Mouse (Mus musculus): ENCODE results near the gene Srcin1. TPM values are rescaled to one million over a fixed set of nuclear protein-coding genes. Genes with fewer than 3 reads are reported as not detected.

The Srcin1 gene
- total RNA-seq, 2 experiments from 2014 or later: 271 to 286 TPM

- peak in 1 of 2 experiments; percentile 50 for DNase-seq (ENCODE audit: low spot score in 2 of 2)
Measured at GRCm38 (mm10) chr11:97534442-97535307, 41.3 kb downstream of the Srcin1 start.

GRCm38 (mm10) chr11:97533653-97534052 is 42.3 kb downstream of the Srcin1 start:
- DNase-seq (ENCODE audit: low spot score in 2 of 2): no peak

GRCm38 (mm10) chr11:97532950-97533582 is 42.9 kb downstream of the Srcin1 start:
- no peak for DNase-seq (ENCODE audit: low spot score in 2 of 2)

DNA sequence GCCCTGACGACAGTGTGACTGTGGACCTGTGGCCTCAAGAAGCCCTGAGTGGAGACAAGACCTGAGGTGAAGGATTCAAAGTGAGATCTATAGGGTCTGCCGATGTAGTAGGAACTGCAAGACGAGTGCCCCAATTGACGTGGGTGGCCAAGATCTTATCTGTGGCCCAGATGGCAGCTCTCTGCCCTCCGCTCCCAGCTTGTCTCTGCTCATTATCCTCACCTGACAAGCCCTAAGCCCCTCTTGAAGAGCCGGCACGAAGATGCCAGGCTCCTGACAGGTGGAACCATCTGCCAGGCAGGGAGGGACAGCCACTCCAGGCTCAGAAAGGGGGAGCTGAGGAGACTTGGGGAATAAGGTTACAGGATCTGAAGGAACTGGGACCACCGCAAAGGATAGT is 43.6 kb downstream of the Srcin1 start:
- DNase-seq (ENCODE audit: low spot score in 2 of 2): no peak

- peak; percentile 93 to 95 for DNase-seq (ENCODE audit: low spot score in 2 of 2)
Measured at GRCm38 (mm10) chr11:97531381-97532260, 44.4 kb downstream of the Srcin1 start.

- DNase-seq (ENCODE audit: low spot score in 2 of 2): no peak
Measured at GRCm38 (mm10) chr11:97530961-97531360, 45.0 kb downstream of the Srcin1 start.

- DNase-seq (ENCODE audit: low spot score in 2 of 2): no peak
Measured at GRCm38 (mm10) chr11:97530069-97530468, 45.9 kb downstream of the Srcin1 start.

DNA sequence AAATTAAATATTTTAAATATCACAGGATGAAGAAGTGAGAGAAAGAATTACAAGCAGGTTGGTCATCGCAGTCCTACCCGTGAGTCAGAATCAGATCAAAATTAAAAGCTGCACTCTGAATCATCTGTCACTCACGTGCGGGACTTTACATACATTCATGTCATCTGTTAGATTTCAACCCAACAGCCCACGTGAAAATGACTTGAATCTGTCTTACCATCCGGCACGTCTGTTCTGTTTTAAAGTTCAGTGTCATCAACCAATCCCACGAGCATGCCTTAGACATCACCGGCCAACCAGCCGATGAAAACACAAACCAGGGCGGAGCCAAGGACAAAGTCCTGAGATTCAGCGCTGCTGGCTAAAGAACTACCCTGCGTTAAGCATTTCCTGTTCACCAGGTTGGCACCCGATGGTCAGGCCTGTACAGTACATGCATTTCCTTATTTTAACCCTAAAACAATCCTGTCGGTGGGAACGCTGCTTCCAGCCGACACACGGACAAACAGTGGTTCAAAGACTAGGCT is 47.6 kb downstream of the Srcin1 start:
- DNase-seq (ENCODE audit: low spot score in 2 of 2): no peak

- no peak for DNase-seq (ENCODE audit: low spot score in 2 of 2)
Measured at GRCm38 (mm10) chr11:97525313-97525712, 50.7 kb downstream of the Srcin1 start.

DNA sequence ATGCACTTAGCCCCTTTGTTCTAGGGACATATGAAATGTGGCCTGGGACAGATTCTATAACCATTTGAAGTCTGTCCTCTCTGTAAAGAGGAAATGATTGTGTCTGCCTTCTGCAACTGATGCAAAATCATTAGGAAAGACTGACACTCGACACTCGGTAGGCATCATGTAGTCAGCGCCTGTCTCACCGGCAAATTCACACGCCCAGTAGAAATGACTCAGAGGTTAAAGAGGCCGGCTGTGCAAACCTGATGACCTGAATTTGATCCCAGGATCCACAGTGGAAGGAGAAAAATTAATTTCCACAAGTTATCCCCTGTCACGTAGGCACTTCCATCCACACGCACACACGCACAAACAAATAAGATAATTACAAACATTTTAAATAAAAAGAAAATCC is 51.7 kb downstream of the Srcin1 start:
- no peak for DNase-seq (ENCODE audit: low spot score in 2 of 2)

DNA sequence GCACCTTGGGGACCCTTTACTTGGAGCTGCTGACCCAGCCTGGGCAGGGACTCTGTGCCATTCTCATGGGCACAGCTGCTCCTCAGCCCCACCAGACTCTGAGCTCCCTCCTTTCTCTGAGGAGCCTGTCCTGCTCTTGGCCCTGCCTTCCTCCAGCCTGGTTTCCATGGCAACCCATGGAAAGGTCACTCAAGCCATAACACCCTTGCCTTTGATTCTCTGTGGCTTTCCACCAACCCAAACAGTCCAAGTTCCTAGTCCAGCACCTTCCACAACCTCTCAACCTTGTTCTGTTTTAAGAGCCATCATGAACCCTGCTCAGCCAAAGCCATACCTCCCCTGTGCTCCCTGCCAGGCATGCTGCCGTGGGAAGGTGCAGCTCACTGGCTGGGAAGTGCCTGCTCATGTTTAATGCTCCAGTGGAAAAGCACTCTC is 52.1 kb downstream of the Srcin1 start:
- no peak for DNase-seq (ENCODE audit: low spot score in 2 of 2)

GRCm38 (mm10) chr11:97523107-97523506 is 52.9 kb downstream of the Srcin1 start:
- no peak for DNase-seq (ENCODE audit: low spot score in 2 of 2)

- DNase-seq (ENCODE audit: low spot score in 2 of 2): no peak
Measured at GRCm38 (mm10) chr11:97521741-97522474, 54.1 kb downstream of the Srcin1 start.

DNA sequence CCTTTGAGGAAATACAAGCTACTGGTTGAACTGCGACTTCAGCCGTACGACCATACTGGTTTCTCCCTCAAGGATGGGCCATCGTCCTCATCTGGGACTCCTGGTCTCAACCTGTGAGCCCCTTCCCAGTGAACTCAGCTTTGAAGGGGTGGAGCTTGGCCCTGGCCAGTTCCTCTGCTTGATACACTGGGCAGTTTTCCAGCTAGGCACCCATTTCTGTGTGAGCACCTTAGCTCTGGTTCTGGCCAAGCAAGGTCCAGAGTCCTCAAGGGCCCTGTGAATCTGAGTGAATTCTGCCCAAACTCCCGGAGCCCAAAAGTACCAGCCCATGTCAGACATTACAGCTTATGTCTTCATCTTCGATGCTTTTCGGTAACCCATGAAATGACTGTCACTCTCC is 55.4 kb downstream of the Srcin1 start:
- DNase-seq (ENCODE audit: low spot score in 2 of 2): no peak

GRCm38 (mm10) chr11:97513066-97513465 is 62.9 kb downstream of the Srcin1 start:
- DNase-seq (ENCODE audit: low spot score in 2 of 2): no peak

DNA sequence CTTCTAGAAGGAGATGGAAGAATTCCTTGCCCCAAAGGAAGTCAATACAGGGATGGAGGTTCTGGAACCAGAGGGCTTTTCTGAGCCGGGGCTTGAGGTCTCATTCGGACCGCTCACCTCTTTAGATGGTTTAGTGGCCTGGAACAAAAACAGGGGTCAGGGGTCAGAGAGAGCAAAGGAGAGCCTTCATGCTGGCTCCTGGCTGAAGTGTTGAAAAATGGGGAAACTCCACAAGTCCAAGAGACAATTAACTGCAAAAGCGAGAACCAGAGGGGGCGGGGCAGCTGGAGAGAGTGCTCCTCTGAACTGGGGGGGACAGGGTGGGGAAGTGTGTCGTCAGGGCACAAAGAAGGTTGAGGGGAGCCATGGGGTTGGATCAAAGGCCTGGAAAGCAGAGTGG is 63.5 kb downstream of the Srcin1 start:
- DNase-seq (ENCODE audit: low spot score in 2 of 2): no peak

DNA sequence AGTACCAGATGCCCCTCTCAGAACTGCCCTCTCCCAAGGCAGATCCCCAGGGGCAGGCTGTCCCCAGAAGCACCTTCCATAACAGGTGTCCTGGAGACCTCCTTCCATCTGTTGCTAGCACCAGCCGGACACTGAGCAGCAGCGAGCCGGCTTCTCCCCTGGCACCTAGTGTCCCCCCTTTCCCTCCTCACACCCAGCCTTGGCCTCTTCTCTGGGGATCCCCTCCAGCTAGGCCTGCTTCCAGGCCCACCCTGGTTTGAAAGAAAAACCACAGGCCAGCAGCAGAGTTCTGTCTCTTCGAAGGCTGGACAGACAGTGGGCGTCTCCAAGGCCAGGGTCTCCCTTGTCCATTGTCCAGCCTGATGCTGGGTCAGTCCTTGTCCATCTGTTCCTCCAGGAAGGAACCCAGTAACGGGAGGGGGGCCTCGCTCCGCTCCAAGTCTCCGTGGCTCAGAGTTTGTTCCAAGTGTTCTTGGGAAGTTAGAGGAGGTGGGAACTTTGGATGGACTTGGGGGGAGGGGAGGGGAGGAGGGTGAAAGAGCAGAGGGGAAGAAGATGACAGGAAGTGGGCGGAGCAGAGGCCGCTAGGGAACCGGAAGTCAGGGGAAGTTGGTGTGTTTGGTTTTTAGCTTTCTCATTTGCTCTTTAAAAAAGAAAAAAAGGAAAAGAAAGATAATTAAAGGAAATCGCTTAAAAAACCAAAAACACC is 64.2 kb downstream of the Srcin1 start:
- no peak for DNase-seq (ENCODE audit: low spot score in 2 of 2)

DNA sequence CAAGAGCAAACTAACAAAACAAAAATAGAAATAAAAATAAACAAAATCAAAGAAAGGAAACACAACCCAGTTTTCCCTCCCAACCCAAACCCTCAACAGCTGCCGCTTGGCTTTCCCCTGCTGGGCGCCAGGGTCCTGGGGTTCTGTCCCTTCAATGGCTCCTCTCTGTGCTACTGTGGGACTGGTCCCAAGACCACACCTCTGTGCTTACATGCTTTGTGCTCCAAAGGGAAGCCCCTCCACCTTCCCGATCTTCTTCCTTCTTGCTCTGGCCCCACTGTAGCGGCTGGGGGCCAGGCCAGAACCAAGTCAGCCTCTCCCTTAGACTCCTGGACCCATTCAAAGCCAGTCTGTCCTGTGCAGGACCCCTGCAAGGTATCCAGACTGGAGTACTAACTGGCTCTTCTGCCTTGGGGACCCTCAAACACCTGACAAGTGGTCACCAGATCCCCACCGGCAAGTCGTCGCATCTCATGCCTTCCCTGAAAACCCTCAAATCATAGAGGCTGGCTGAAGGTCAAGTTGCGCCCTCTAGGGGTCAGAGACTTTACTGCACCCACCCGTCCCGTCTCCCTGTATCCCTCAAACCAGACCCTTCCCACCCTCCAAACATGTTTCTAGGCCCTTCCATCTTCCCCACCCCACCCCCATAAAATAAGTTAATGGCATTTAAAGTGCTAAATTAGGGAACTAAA is 64.9 kb downstream of the Srcin1 start:
- DNase-seq (ENCODE audit: low spot score in 2 of 2): peak; percentile 79 to 81

DNA sequence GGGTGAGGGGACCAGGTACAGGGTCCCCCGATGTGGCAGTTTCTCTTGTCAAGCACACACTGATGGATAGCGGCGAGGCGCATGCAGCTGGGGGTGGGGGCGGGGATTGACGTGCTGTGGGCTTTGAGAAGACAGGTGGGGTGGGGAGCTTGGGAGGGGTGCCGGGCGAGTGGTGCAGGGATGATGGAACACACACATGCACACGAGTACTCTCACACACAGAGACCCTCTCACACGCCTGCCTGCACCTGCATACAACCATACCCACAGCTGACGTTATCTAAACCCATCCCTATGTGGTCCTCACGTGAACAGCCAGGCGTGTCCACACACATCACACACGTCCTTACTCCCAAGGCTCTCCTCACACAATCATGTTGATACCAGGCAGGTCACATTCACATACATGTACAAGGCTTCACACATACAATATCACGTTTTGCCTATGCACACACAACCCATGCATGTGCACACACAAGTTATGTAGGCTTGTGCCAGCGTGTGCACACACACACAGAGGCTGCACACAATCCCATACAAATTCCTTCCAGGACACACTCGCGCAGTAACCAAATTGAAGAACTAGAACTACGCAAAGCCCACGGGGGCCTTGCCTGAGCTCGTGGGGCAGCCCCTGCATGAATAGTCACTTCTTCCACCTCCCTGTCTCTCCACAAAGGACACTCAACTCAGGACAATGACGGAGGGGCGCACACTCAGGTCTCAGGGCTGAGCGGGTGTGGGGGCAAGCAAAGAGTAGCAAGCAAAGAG is 66.1 kb downstream of the Srcin1 start:
- DNase-seq (ENCODE audit: low spot score in 2 of 2): no peak
